Mouse (Mus musculus): Measurements from ENCODE around the gene Rusc2.

GRCm38 (mm10) chr4:43336176-43336575 lies 45.6 kb upstream of the Rusc2 start:
- TF ChIP-seq CTCF (IDR thresholded peaks at IDR 0.05; ENCODE audit: low read depth, low read length) (no peak), GATA1 (IDR thresholded peaks at IDR 0.05; ENCODE audit: borderline replicate concordance, low read length) (no peak), POLR2AphosphoS5 (IDR thresholded peaks at IDR 0.05; ENCODE audit: insufficient replicate concordance, low read depth, low read length) (no peak), TAL1 (conservative IDR thresholded peaks at IDR 0.05; ENCODE audit: low read depth, low read length) (no peak), GATA2 (IDR thresholded peaks at IDR 0.05; ENCODE audit: borderline replicate concordance, low read depth, low read length) (no peak)

Data from G1E (cell line).